Mouse (Mus musculus): ENCODE data around the gene Sys1.

DNA sequence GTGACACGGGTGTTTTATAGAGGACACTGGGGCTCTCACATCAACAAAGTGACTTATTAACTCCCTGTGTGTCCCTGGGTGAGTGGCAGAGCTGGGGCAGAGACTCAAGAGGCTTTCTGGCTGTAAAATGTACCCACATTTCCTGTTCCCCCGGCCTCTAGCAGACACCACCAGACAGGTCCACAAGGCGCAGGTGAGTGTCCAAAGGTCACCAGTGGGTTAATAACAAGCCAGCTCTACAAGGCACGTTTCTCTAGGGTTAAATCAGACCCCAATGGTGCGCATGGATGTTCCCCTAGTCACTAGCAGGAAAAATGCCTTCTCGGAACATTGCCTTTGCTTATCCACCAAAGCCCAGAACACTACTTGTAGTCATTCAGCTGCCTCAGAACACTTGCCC lies 19.1 kb upstream of the Sys1 start:
- TF ChIP-seq TAL1 (IDR thresholded peaks at IDR 0.05; ENCODE audit: low read length) (no peak), GATA1 (IDR thresholded peaks at IDR 0.05; ENCODE audit: low read length) (no peak)
